Mouse (Mus musculus) myocyte (in vitro differentiated cells): ENCODE results near the gene Smarca4.

ENCODE experiments used
- E2F4 ChIP-seq: IDR thresholded peaks from one replicate; pipeline ENCODE4 v1.6.1; 2011; ENCODE audit warnings: mild to moderate bottlenecking, control low read depth, moderate library complexity; ENCODE audit not compliant: insufficient read depth
- MAX ChIP-seq: IDR thresholded peaks from one replicate; pipeline ENCODE4 v1.6.1; 2011; ENCODE audit warnings: low read depth, mild to moderate bottlenecking, control low read depth
- MYOD1 ChIP-seq, 3 experiments: IDR thresholded peaks; one replicate each; pipeline ENCODE4 v1.6.1; 2011; ENCODE audit warnings: control low read depth in 2 of 3, low read depth in 2 of 3, mild to moderate bottlenecking in 2 of 3, moderate library complexity in 1 of 3; ENCODE audit not compliant: insufficient read length in 2 of 3, control insufficient read depth in 1 of 3
- MYOG ChIP-seq, 3 experiments: IDR thresholded peaks; one replicate each; pipeline ENCODE4 v1.6.1; 2011; ENCODE audit warnings: control low read depth in 2 of 3, low read depth in 2 of 3, mild to moderate bottlenecking in 2 of 3; ENCODE audit not compliant: insufficient read length in 2 of 3, control insufficient read depth in 1 of 3, insufficient read depth in 1 of 3
- POLR2A ChIP-seq: IDR thresholded peaks from one replicate; pipeline ENCODE4 v1.6.1; 2011; ENCODE audit warnings: low read depth, mild to moderate bottlenecking, control low read depth, moderate library complexity; ENCODE audit not compliant: insufficient read length
- TCF12 ChIP-seq: IDR thresholded peaks from one replicate; pipeline ENCODE4 v1.6.1; 2011; ENCODE audit warnings: mild to moderate bottlenecking, control low read depth; ENCODE audit not compliant: poor library complexity, insufficient read depth, severe bottlenecking
- TCF3 ChIP-seq: IDR thresholded peaks from one replicate; pipeline ENCODE4 v1.6.1; 2011; ENCODE audit warnings: low read depth, control low read depth; ENCODE audit not compliant: insufficient read length

- TF ChIP-seq POLR2A = no peak
- TF ChIP-seq MYOG (IDR thresholded peaks at IDR 0.05; ENCODE audit: control insufficient read depth in 1 of 3, insufficient read depth in 1 of 3, insufficient read length in 2 of 3, low read depth in 2 of 3) = no peak
- TF ChIP-seq TCF12 = no peak
- no peak for TF ChIP-seq E2F4
- TF ChIP-seq MYOD1 (IDR thresholded peaks at IDR 0.05; ENCODE audit: control insufficient read depth in 1 of 3, insufficient read length in 2 of 3, low read depth in 2 of 3) = no peak
- TF ChIP-seq MAX = no peak
- no peak for TF ChIP-seq TCF3
These were observed 61.7 kb downstream of the Smarca4 start for GRCm38 (mm10) chr9:21677706-21678105.
